Mouse (Mus musculus) liver, adult 2 months (tissue): ENCODE measurements around the gene Ipo7.

Source experiments
- CTCF ChIP-seq: fragments of 200-500 bp; IDR thresholded peaks from 2 replicates; pipeline ENCODE4 v1.5.1; 2011; ENCODE audit warnings: low read depth, low read length, control low read depth
- POLR2A ChIP-seq: fragments of 200-500 bp; IDR thresholded peaks from 2 replicates; pipeline ENCODE4 v1.6.1; 2011; ENCODE audit warnings: low read length, control low read depth; ENCODE audit not compliant: insufficient read depth; ENCODE audit errors: extremely low read depth

GRCm38 (mm10) chr7:109985661-109986132 is 32.4 kb upstream of the Ipo7 start:
- TF ChIP-seq POLR2A (no peak), CTCF (no peak)
